Mouse (Mus musculus) kidney, postnatal 14 days (tissue): ENCODE measurements around the gene Psmc6.

Source experiments
- DNase-seq: peaks from one replicate; pipeline ENCODE4 v3.0.0; 2022; ENCODE audit warnings: mixed read lengths

Gene Psmc6

GRCm38 (mm10) chr14:45329589-45330181, at the start of gene Psmc6:
Gene Psmc6 (plus strand): TSS chr14:45329788.
- peak; percentile 96 for DNase-seq

- no peak for DNase-seq
Measured at GRCm38 (mm10) chr14:45282066-45282465, 47.5 kb upstream of the Psmc6 start.

- no peak for DNase-seq
Measured at GRCm38 (mm10) chr14:45291608-45292007, 38.0 kb upstream of the Psmc6 start.

DNA sequence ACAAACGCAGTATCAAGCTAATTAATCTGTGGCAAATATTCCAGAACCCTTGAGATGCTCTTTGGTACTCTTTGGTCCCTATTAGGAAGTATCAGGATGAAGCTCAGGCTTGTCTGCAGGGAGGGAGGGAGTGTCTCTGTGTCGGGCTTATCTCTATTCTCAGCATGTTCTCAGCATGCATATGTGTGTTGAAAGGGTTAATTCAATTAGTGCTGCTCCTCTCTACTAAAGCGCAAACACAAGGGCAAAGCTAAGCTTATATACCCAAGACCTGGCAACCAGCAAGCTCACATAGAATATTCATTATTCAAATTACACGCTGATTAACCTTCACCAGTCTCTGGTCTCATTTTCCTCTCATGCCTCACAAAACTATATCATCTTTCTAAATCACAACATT, 25.6 kb upstream of the Psmc6 start:
- DNase-seq, result no peak

- DNase-seq, result no peak
Measured at GRCm38 (mm10) chr14:45304389-45304788, 25.2 kb upstream of the Psmc6 start.

DNA sequence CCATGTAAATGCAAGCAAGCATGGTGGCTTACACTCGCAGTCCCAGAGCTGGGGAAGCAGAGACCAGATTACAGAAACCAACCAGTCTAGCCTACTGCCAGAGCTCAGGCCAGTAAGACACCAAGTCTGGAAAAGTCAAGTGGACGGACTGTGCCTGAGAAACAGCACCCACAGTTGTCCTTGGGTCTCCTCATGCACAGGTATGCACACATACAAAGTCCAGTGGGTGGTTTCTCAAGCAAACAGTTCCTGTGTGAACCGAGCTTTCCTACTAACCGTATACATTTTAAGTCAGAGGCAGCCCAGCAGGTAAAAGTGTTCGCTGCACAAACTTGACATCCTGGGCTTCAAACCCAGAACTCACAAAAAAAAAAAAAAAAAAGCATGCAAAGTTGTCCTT, 23.7 kb upstream of the Psmc6 start:
- no peak for DNase-seq

- DNase-seq, result no peak
Measured at GRCm38 (mm10) chr14:45307630-45308328, 21.8 kb upstream of the Psmc6 start.

GRCm38 (mm10) chr14:45309646-45310045, 19.9 kb upstream of the Psmc6 start:
- DNase-seq, result peak; percentile 27

GRCm38 (mm10) chr14:45310101-45310500, 19.5 kb upstream of the Psmc6 start:
- no peak for DNase-seq

DNA sequence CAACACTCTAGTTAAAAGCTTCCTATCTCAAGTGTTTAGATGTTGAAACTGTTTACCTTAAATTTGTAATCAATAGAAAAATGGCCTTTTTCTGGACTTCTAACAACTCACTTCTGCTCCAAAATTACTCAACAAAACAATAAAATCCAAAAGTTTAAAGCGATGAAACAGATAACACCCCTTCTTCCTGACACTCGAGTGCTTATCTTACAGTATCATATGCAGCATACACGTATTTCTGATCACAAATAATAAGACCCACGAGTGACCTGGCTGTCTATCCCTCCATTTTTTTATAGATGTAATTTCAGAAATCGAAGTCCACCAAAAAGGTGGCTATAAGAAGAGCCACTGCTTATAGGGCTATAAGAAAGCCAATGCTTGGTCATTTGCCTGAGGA, 12.7 kb upstream of the Psmc6 start:
- no peak for DNase-seq

- no peak for DNase-seq
Measured at GRCm38 (mm10) chr14:45317921-45318411, 11.6 kb upstream of the Psmc6 start.

- peak; percentile 91 for DNase-seq
Measured at GRCm38 (mm10) chr14:45318426-45319236, 11.0 kb upstream of the Psmc6 start, which contains the start of gene Ero1l. Gene Ero1l (minus strand): TSS chr14:45318771.

DNA sequence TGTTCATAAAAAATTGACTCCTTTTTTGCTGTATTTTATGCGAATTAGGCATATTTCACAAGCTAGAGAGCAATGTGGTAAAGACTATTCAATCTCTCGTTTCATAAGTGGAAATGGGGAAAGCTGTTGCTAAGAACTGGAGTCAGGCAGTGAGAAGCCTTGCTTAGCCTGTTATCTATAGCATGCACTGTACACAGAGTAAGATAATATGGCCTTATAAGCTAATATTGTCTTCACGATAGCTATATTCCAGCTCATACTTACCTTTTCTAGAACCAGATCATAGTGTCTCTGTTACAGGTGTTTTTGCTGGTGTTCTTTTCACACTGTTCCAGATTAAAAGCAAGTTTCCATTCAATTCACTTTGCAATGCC, 10.4 kb upstream of the Psmc6 start:
- no peak for DNase-seq

GRCm38 (mm10) chr14:45320111-45320510, 9.5 kb upstream of the Psmc6 start:
- DNase-seq, result no peak

- no peak for DNase-seq
Measured at GRCm38 (mm10) chr14:45321067-45321466, 8.5 kb upstream of the Psmc6 start.

DNA sequence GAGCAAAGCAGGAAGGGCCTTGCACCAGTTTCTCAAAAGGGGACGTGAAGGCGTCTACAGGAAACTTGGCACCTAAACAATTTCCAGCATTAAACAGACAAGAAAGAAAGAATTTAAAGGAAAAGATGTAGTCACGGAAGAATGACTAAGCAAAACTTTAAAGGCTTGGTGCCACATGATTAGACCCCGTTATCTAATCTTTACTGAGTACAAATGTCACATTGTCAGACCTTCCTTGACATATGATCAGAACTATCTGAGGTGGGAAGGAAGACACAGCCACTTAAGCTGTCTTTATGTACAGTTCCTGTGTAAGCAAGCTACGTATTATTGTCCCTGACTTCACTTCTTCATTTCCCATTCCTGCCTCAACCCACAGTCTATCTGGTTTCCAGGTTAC, 8.0 kb upstream of the Psmc6 start:
- DNase-seq, result no peak

GRCm38 (mm10) chr14:45322450-45322849, 7.1 kb upstream of the Psmc6 start:
- DNase-seq, result no peak

GRCm38 (mm10) chr14:45323320-45323719, 6.3 kb upstream of the Psmc6 start:
- no peak for DNase-seq

DNA sequence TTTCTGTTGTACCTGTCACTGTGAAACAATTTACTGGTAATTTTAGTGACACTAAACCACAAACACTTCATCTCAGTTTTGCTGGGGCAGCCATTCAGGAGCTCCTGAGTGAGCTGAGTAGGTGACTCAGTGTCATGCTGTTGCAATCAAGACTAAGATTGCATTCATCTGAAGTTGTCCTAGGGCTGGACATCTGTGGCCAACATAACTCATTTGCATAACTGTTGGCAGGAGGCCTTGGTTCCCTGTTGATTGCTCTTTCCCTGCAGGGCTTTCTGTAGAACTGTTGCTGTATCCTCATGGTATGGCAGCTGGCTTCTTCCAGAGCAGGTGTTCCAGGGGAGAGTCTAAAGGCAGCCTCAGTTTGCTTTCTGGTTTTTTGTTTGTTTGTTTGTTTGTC, 4.1 kb upstream of the Psmc6 start:
- peak; percentile 12 for DNase-seq

DNA sequence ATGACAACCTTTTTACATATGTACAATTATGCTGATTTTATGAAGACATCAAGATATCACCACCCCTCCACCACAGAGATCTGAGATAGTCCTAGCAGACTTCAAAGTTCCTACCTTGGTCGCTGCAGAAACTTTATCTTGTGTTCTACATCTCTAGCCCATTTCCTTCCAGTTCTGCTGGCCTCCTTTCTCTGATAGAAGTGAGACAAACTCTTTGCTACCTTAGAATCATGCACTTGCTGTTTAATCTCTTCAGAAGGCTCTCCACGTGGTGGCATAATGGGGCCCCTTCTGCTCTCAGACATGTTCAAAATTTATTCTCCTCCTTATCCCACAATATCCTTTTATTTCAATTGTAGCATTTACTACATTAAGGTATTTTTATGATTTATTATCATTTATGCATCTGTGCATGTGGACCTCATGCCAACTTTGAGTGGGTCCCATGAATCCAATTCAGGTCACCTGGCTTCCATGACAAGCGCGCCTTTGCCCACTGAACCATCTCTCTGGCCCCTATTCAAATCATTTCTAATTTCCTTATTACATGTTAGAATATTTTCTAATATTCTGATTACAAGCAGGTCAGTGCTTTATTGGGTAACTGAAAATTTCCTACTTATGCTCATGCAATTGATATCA, 1.4 kb upstream of the Psmc6 start:
- DNase-seq, result no peak

DNA sequence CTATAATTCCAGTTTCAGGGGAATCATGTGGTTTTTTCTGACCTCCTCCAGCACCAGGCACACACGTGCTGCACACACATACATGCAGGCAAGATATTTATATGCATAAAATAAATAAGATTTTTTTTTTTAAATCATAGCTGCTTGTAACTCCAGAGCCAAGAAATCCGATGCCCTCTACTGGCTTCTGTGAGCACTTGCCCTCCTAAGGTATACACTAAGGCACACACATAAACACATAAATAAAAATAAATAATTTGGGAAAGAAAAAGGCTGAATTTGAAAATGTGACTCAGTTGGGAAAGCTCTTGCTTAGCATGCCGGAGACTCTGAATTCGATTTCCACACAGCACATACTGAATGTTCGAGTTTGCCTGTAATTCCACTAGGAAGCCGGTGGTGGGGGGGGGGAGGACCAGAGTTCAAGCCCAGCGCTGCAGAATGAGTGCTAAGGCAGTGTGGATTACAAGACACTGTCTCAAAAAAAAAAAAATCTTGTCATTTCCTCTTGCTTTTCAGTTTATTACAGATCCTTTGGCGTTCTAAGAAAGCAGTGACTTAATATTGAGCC, 485 bp upstream of the Psmc6 start:
- no peak for DNase-seq

DNA sequence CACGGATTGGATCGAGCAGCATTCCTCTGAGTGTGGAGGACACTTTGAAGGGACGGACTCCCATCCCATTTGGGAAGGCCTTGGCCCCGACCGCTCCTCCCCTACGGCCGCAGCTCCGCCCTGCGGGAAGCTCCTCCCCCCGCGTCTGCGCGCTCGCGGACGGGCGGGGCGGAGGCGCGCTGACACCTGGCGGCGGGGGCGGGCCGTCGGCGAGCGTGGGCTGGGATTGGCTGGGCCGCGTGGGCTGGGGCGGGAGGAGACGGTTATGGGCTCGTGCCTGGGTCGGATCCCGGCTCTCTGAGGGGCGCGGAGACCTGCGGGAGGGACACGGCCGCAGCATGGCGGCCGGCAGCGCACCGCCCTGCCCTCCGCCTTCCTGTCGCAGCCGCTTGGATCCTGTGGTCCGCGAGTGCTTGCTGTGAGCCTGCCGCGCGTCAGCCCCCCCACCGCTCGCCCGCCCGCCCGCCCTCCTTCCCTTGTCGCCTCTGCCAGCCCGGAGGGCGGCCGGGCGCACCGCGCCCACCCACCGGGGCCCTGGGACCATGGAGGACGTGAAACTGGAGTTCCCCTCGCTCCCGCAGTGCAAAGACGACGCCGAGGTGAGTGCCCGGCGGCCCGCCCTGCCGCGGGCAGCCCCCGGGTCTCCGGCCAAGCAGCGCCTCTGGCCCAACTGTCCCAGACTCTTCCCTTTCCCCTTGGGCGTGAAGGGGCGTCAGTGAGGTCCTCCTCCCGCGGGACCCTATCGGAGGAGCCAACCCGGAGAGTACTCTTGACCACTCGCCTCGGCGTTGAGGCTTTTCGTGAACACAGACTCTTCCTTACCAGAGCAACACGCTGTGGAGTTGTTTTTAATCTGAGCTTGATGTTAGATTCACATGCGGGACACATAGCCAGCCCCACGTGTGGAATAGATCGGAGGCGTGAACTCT, 21.6 kb downstream of the Psmc6 start, which contains the start of gene Styx:
Gene Styx, plus strand, starts transcription at position 163 of the 929 bp plus-strand sequence.
- peak; percentile 98 for DNase-seq
